Mouse (Mus musculus) cortical plate, adult 2 months (tissue): ENCODE measurements around the gene Nudt2.

ENCODE experiments used
- CTCF ChIP-seq: fragments of 200-500 bp; IDR thresholded peaks from 2 replicates; pipeline ENCODE4 v1.5.1; 2011; ENCODE audit warnings: mild to moderate bottlenecking, control low read depth, low read length; ENCODE audit not compliant: insufficient read depth; ENCODE audit errors: extremely low read depth
- POLR2A ChIP-seq: fragments of 200-500 bp; IDR thresholded peaks from 2 replicates; pipeline ENCODE4 v1.6.1; 2011; ENCODE audit warnings: mild to moderate bottlenecking, low read length, control low read depth; ENCODE audit not compliant: insufficient read depth; ENCODE audit errors: extremely low read depth

DNA sequence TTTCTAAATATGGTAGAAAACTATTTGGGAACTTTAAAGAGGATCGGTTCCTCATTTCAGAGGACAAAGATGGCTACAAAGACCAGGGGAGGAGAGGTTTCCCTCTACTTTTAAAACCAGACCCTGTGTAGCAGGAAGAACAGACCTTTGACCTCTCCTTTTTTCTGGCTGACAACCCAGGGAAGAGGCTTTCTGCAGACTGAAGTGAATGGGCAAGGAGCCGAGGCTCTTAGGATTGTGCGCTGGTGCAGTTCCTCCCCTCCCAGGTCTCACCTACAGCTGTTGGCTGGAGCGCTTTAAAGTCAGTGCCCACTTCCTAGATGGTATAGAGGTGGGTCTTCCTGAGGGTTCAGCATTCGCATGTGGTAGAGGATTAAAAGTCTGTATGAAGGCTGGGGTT, 32.1 kb downstream of the Nudt2 start:
- TF ChIP-seq CTCF, result no peak
- TF ChIP-seq POLR2A, result no peak
